Mouse (Mus musculus) lung, postnatal 14 days (tissue): Measurements from ENCODE around the gene Gm8720.
"Not testable (repeated sequence)": the region's sequence is repeated elsewhere in the genome, so short reads cannot be mapped to it uniquely, and the experiment has no call there.

Experiments used
- DNase-seq: peaks from one replicate; pipeline ENCODE4 v3.0.0; 2021

The Gm8720 gene

DNA sequence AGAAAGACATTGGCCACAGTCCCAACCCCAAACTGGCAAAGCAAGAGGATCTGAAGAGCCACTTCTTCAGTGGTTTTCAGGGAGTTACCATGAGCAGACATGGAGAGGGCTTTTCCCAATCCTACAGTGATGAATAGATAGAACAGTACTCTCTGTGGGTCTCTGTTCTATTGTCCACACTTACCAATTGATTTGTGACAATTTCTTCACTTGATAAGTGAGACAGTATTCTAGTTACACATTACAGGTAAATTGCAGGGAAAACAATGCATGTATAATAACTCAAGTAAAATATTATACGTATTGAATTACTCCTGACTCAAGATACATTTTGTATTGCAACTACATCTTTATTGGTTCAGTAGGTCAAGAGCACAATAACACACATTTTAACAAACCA is at the start of gene Gm8720:
TSS of gene Gm8720 (minus strand) at position 101 of the 400 bp plus-strand sequence.
- not testable (repeated sequence) for DNase-seq

DNA sequence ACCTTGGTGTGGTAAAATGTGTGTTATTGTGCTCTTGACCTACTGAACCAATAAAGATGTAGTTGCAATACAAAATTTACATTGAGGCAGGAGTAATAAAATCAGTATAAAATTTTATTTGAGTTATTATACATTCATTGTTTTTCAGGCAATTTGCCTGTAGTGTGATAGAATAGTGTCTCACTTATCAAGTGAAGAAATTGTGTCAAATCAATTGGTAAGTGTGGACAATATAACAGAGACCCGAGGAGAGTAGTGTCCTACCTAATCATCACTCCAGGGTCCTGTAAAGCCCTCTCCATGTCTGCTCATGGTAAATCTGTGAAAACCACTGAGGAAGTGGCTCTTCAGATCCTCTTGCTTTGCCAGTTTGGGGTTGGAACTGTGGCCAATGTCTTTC is 12.0 kb downstream of the Gm8720 start, which contains the start of gene Vmn1r163:
TSS of gene Vmn1r163 (plus strand) at position 301 of the 400 bp plus-strand sequence.
- DNase-seq, result not testable (repeated sequence)

GRCm38 (mm10) chr7:23019823-23020222 is 47.4 kb downstream of the Gm8720 start, which contains the start of gene Gm4216:
Gene Gm4216 (minus strand): TSS chr7:23019923.
- DNase-seq, result not testable (repeated sequence)
